Mouse (Mus musculus) limb, embryonic 14.5 days (tissue): ENCODE measurements around the gene Vps35l. TPM values are rescaled to one million over a fixed set of nuclear protein-coding genes. Genes with fewer than 3 reads are reported as not detected.

ENCODE experiments used
- ATAC-seq: fragments of 200-750 bp; cut with Nextera tagmentation; 2 replicates; pipeline ENCODE4 v1.8.0; 2017; ENCODE audit warnings: low read depth, moderate number of reproducible peaks, moderate TSS enrichment; ENCODE audit not compliant: low FRiP score
- DNase-seq: peaks from one replicate; pipeline ENCODE4 v3.0.0-alpha.2; 2015; ENCODE audit warnings: low spot score
- H3K27ac ChIP-seq: fragments of 300-500 bp; sonication (generic); replicated peaks from 2 replicates; pipeline ENCODE4 v1.5.1; 2014; ENCODE audit warnings: low read depth, mild to moderate bottlenecking, low read length, moderate library complexity, mixed read lengths
- H3K27me3 ChIP-seq: fragments of 300-500 bp; sonication (generic); 2 replicates; pipeline ENCODE4 v1.6.1; 2014; ENCODE audit warnings: low read length, mixed read lengths; ENCODE audit not compliant: control insufficient read depth, insufficient read depth
- H3K36me3 ChIP-seq: fragments of 300-500 bp; sonication (generic); 2 replicates; pipeline ENCODE4 v1.6.1; 2014; ENCODE audit warnings: mild to moderate bottlenecking, low read length, moderate library complexity, mixed read lengths; ENCODE audit not compliant: control insufficient read depth, insufficient read depth
- H3K4me1 ChIP-seq: fragments of 300-500 bp; sonication (generic); 2 replicates; pipeline ENCODE4 v1.6.1; 2014; ENCODE audit warnings: antibody characterized with exemption, low read length, mixed read lengths; ENCODE audit not compliant: control insufficient read depth, insufficient read depth
- H3K4me2 ChIP-seq: fragments of 300-500 bp; sonication (generic); replicated peaks from 2 replicates; pipeline ENCODE4 v1.6.1; 2014; ENCODE audit warnings: low read depth, mild to moderate bottlenecking, low read length, moderate library complexity; ENCODE audit not compliant: severe bottlenecking
- H3K4me3 ChIP-seq: fragments of 300-500 bp; sonication (generic); replicated peaks from 2 replicates; pipeline ENCODE4 v1.5.1; 2014; ENCODE audit warnings: low read length
- H3K9ac ChIP-seq: fragments of 300-500 bp; sonication (generic); 2 replicates; pipeline ENCODE4 v1.6.1; 2014; ENCODE audit warnings: mild to moderate bottlenecking, low read depth, low read length, moderate library complexity; ENCODE audit not compliant: severe bottlenecking
- H3K9me3 ChIP-seq: fragments of 300-500 bp; sonication (generic); 2 replicates; pipeline ENCODE4 v1.6.1; 2016; ENCODE audit warnings: low read length; ENCODE audit not compliant: control insufficient read depth
- POLR2A ChIP-seq: fragments of 200-500 bp; IDR thresholded peaks from 2 replicates; pipeline ENCODE4 v1.8.0; 2012; ENCODE audit warnings: inconsistent platforms, mild to moderate bottlenecking, moderate library complexity, borderline replicate concordance; ENCODE audit not compliant: insufficient read depth, insufficient read length; ENCODE audit errors: extremely low read depth
- WGBS: fragments of 180-500 bp; shearing (Covaris S2); extraction: QIAGEN DNeasy Blood & Tissue Kit; methylation state at CpG from one replicate; pipeline ENCODE4 v1.1.7; 2014; 5-methylcytosine and 5-hydroxymethylcytosine counted together
- polyA plus RNA-seq, 2 experiments: library from polyadenylated mRNA; depleted of rRNA in 1 of 2; stranded (reverse) in 1 of 2; unstranded in 1 of 2; fragments of >200 nt; fragmentation: Nextera tagmentation in 1 of 2; extraction: Ambion mirVana in 1 of 2; gene quantifications; 2 replicates each; pipeline versions ENCODE4 v1.2.1 to v1.2.3; 2012 to 2014

Vps35l gene
- polyA plus RNA-seq, 2 experiments: 48.8 to 67.1 TPM

DNA sequence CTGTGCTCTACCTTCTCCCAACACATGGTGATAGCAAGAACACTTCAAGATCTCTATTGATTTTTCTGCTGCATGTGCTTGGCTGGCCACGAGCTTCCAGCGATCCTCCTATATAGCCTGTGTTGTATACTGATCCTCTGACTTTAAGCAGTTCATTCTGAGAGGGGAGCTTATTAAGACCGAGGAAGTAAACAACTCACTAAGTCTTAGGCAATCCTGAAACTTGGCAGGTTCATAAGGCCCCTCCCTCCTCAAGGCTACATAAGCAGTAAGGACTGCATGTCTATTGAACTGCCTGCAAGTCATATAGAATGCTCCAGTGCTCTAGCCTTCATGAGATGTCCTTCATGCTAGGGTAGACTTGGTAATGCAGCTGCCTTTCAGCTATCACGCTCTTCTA, 106.3 kb downstream of the Vps35l start:
- H3K27me3 ChIP-seq: no peaks in the 10 kb centered on the region
- no peak for TF ChIP-seq POLR2A
- no peaks in the 10 kb centered on the region for H3K9me3 ChIP-seq
- no peak overlapping the region for H3K4me3 ChIP-seq
- no peaks in the 10 kb centered on the region for H3K4me1 ChIP-seq
- H3K9ac ChIP-seq: no peak overlapping the region
- H3K36me3 ChIP-seq: peaks cover 85% of the 10 kb centered on the region
- no peak overlapping the region for H3K4me2 ChIP-seq
- ATAC-seq (no peak), DNase-seq (no peak)
- WGBS: 92% methylated on average over 4 of the region's 4 CpGs
- H3K27ac ChIP-seq: no peak overlapping the region

DNA sequence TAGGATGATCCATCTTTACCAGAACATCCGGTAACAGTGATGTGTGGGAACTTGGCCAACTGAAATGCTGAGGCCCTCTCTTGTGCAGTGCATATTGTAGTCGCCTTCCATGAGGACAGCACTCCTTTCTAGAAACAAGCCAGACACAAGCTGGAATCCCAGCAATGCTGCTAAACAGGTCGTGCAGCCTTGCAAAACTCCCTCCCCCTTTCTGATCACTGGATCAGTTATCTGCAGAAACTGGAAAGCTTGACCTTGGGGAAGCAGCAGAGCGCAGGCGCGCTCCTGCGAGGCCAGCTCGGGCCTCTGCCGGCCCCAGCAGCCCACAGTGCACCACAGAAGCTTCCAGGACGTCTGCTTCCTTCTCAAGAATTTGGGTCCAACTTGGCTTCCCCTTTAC, 108.8 kb downstream of the Vps35l start:
- WGBS: 86% methylated on average over 10 of the region's 10 CpGs
- Histone ChIP-seq H3K36me3 (peaks cover 92% of the 10 kb centered on the region), H3K9ac (no peak overlapping the region), H3K4me3 (no peak overlapping the region), H3K27ac (no peak overlapping the region; the same call in 1 of the 2 replicates), H3K4me1 (no peaks in the 10 kb centered on the region), H3K9me3 (no peaks in the 10 kb centered on the region), H3K4me2 (no peak overlapping the region), H3K27me3 (no peaks in the 10 kb centered on the region)
- no peak for TF ChIP-seq POLR2A
- DNase-seq (no peak), ATAC-seq (no peak)

DNA sequence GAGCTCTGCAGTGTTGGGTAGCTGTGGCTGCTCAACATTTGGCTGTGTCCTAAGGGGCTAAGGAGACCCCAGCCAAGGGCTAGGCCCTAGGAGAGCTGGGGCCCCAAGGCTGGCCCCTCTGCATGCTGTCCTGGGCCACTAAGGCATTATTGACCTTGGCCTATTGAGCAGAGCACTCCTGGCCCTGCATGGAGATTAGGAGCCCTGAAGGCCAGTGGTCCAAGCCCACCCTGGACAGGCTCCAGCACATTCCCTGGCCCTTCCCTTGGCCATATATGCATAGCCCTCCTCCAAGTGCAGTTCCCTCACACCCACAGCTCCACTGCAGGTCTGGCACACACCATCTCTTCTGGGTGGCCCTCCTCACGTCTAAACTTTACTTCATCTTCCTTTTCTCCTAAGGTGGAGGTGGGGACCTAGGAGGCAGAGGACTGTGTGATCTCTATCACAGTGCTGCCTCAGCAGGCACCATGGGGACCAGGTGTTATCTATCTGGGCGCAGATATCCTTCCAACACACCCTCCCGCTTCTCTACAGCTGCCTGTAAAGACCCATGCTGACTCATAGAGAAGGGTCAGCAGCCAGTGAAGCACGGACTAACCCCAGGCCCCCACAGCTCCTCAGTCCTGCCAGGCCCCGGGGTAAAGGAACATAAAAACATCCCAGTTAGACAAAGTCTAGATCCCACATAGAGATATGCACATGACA, 109.7 kb downstream of the Vps35l start:
- no peak overlapping the region for H3K27ac ChIP-seq
- no peak overlapping the region for H3K4me3 ChIP-seq
- no peak overlapping the region for H3K9ac ChIP-seq
- DNase-seq: no peak
- peaks cover 3% of the 10 kb centered on the region for H3K4me1 ChIP-seq
- 86% methylated on average over 5 of the region's 5 CpGs for WGBS
- H3K36me3 ChIP-seq: peaks cover 84% of the 10 kb centered on the region
- no peak for ATAC-seq
- H3K9me3 ChIP-seq: no peaks in the 10 kb centered on the region
- no peak for TF ChIP-seq POLR2A
- no peaks in the 10 kb centered on the region for H3K27me3 ChIP-seq
- H3K4me2 ChIP-seq: no peak overlapping the region

DNA sequence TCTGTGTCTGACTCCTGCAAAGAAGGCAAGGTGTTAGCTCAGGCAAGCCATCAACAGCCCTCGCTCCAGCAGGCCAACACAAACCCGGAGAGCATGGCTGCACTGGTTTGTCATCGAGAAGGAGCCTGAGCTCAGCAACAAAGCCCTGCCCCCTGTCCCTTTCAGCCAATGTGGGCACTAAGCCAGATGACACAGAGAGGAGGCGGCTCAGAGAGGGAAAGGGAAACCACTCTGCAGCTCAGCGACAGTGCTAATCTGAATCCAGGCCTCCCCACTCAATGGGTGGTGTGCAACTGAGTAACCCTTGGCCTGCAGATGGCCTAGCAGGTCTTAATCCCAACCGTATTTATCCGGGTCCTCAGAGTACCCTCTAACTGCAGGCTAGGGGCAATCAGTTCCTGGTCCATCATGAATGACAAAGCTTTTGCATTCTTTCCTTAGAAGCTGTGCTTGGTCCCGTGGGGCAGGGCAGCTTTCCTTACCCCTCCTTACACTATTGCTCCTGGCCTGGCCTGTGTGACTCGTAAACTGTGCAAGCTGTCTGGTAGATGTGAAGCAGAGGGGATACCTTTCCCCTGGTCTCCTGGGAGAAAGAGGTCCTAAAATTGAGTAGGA, 110.8 kb downstream of the Vps35l start:
- 85% methylated on average over 9 of the region's 9 CpGs for WGBS
- TF ChIP-seq POLR2A: no peak
- H3K27me3 ChIP-seq: no peaks in the 10 kb centered on the region
- peaks cover 73% of the 10 kb centered on the region for H3K36me3 ChIP-seq
- ATAC-seq (no peak), DNase-seq (no peak)
- no peaks in the 10 kb centered on the region for H3K9me3 ChIP-seq
- H3K9ac ChIP-seq: no peak overlapping the region
- H3K4me2 ChIP-seq: no peak overlapping the region
- H3K4me1 ChIP-seq: peaks cover 3% of the 10 kb centered on the region
- no peak overlapping the region for H3K4me3 ChIP-seq
- no peak overlapping the region for H3K27ac ChIP-seq

DNA sequence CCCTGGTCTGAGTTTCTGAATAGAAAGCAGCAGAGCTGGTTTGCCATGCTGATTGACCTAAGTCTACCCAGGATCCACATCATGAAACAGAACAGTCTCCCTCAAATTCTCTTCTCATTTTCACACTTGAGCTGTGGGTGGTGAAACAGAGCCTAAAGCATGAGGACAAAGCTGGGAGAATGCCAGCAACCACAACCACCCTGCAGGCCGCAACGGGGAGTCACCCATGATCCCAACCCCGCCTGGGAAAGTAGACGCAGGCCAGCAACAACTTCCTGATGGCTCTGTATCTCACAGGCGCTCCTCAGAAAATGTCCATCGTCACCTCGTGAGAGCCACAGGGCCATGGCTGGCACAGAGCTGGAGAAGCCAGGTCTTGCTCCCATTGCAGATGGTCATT, 111.5 kb downstream of the Vps35l start:
- ATAC-seq (no peak), DNase-seq (no peak)
- Histone ChIP-seq H3K36me3 (peaks cover 65% of the 10 kb centered on the region), H3K27me3 (no peaks in the 10 kb centered on the region), H3K9ac (no peak overlapping the region), H3K4me1 (peaks cover 7% of the 10 kb centered on the region), H3K27ac (no peak overlapping the region), H3K4me2 (no peak overlapping the region), H3K9me3 (no peaks in the 10 kb centered on the region), H3K4me3 (no peak overlapping the region)
- WGBS: 92% methylated on average over 7 of the region's 7 CpGs
- TF ChIP-seq POLR2A: no peak

DNA sequence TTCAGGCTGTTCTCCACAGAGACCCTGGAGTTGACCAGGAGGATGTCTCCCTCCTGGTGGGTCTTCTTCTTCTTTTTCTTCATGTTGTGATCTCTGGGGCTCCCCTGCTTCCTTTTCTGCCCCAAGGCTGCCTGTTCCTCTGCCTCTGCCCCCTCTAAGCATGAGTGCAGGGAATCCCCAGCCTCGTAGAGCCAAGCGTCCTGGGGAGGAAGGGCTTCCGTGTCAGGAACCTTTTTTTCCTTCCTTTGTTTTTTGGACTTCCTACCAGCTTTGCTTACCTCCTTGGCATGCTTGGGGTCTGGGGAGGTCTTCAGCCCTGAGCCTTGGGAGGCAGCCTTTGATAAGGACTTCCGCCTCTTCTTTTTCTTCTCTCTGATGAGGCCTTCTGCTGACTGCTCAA, 112.6 kb downstream of the Vps35l start:
- Histone ChIP-seq H3K27ac (no peak overlapping the region), H3K4me3 (no peak overlapping the region), H3K36me3 (peaks cover 54% of the 10 kb centered on the region), H3K9me3 (no peaks in the 10 kb centered on the region), H3K4me2 (no peak overlapping the region), H3K9ac (no peak overlapping the region), H3K27me3 (no peaks in the 10 kb centered on the region), H3K4me1 (peaks cover 7% of the 10 kb centered on the region)
- WGBS: 86% methylated on average over 4 of the region's 4 CpGs
- ATAC-seq: no peak
- DNase-seq: no peak
- no peak for TF ChIP-seq POLR2A
